Comparison of ENCODE assay signal across 16 mouse cellular contexts in genomic region chr14:69488001-69488400, GRCm38 (mm10). TPM values are rescaled to one million over a fixed set of nuclear protein-coding genes. Genes with fewer than 3 reads are reported as not detected.
"Had no signal": no experiment of that assay in that cellular context is flagged by ENCODE, and none has a peak within 500 bp of the region (broad histone marks: within the 10 kb centered on the region; RNA-seq: fewer than 3 reads in every experiment).

No protein-coding gene starts in this region.

RNA-seq across cellular contexts. Expression of gene Gm16867, which starts 15.2 kb away (rescaled TPM):
- polyA plus RNA-seq: forebrain, postnatal 0 days; heart, embryonic 11.5 days; heart, embryonic 15.5 days; heart, postnatal 0 days; hindbrain, embryonic 11.5 days; hindbrain, embryonic 13.5 days; hindbrain, embryonic 15.5 days; hindbrain, postnatal 0 days; intestine, embryonic 14.5 days; kidney, embryonic 14.5 days; kidney, embryonic 16.5 days; limb, embryonic 10.5 days; limb, embryonic 12.5 days; limb, embryonic 14.5 days; liver, embryonic 11.5 days had no signal

RNA-seq across cellular contexts. Expression of gene Gm27179, which starts 24.3 kb away (rescaled TPM):
- polyA plus RNA-seq: forebrain, postnatal 0 days; gonadal fat pad, adult 2 months; heart, embryonic 11.5 days; heart, embryonic 15.5 days; hindbrain, embryonic 11.5 days; hindbrain, embryonic 13.5 days; hindbrain, embryonic 15.5 days; hindbrain, postnatal 0 days; intestine, embryonic 14.5 days; kidney, embryonic 14.5 days; kidney, embryonic 16.5 days; limb, embryonic 10.5 days; limb, embryonic 12.5 days; limb, embryonic 14.5 days; liver, embryonic 11.5 days had no signal
